Mouse (Mus musculus): ENCODE results near the gene Ptprj. TPM values are rescaled to one million over a fixed set of nuclear protein-coding genes. Genes with fewer than 3 reads are reported as not detected.

The Ptprj gene
- 12.1 TPM for polyA plus RNA-seq (2014; fragmentation: Illumina TruSeq; extraction: RNeasy Lipid Tissue Mini Kit (QIAGEN cat#74804); ENCODE audit: low read depth, low replicate concordance)

DNA sequence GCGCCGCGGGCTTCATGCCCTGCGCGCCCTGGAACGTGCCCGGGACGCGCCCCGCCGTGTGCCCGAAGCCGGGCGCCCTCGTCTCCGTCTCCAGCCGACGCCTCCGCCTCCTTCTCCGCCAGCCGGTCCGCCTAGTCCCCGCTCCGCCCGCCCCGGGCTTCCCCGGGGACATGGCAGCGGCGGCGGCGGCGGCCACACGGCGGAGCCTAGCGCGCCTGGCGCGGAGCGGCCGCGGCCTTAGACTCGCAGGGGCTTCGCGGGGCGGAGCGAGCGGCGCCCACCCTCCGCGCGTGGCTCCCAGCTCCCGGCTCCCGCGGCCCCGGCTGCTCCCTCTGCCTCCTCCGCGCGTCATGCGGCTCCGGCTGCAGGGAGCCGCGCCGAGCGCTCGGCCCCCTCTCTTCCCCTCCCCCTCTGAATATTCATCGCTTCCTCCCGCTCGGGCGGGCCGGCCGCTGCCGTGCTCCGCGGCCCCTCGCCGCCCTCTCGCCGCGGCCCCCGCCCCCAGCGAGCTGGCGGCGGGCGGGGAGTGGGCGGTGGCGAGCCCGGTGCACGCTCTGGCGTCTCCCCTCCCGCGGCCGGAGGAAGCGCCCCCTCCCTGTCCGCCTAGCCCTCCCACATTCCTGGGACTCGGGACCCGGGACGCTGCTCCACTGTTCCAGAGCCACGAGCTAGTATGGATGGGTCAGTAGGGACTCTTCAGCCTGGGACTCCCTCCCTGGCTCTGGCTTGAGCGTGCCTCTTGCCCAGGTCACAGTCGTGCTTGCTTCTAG, at the start of gene Ptprj:
TSS of gene Ptprj (minus strand) at position 412 of the 770 bp plus-strand sequence.

DNA sequence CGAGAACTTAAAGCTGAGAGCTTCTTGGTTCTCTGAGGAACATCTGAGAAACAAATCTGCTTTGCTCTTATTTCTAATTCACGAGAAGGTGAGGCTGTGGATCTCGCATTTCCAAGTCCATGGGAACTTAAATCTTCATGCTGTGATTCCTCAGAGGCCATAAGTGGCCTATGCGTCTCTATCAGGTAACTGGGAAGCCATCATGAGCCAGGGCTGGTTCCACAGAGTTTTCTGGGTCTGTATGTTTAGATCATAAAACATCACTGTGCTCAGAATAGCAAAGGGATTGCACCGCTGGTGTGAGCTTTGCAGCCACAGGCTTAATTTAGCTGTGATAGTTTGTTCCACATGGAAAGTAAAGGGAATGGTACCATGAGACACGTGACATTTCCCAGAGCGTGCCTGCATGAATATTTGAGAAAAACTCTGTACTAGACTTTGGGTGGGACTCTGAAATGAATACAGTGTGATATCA, 181.8 kb downstream of the Ptprj start, which contains the start of gene Olfr1274-ps:
TSS of gene Olfr1274-ps (plus strand) at position 51 of the 475 bp plus-strand sequence.

Other genes starting within 250 kb of the Ptprj start
- gene Olfr1274-ps, start 182.0 kb downstream of the Ptprj start, polyA plus RNA-seq (2014; fragmentation: Illumina TruSeq; extraction: RNeasy Lipid Tissue Mini Kit (QIAGEN cat#74804); ENCODE audit: low read depth, low replicate concordance), result not detected
- 31.0 TPM for gene Nup160, start 96.6 kb upstream of the Ptprj start, polyA plus RNA-seq (2014; fragmentation: Illumina TruSeq; extraction: RNeasy Lipid Tissue Mini Kit (QIAGEN cat#74804); ENCODE audit: low read depth, low replicate concordance)
- gene Fnbp4, start 164.7 kb upstream of the Ptprj start, polyA plus RNA-seq (2014; fragmentation: Illumina TruSeq; extraction: RNeasy Lipid Tissue Mini Kit (QIAGEN cat#74804); ENCODE audit: low read depth, low replicate concordance), result 72.8 TPM
- 0.93 TPM for gene Agbl2, start 202.1 kb upstream of the Ptprj start, polyA plus RNA-seq (2014; fragmentation: Illumina TruSeq; extraction: RNeasy Lipid Tissue Mini Kit (QIAGEN cat#74804); ENCODE audit: low read depth, low replicate concordance)

Measured in adrenal gland, adult 10 weeks (tissue).